Mouse (Mus musculus) cerebellum, adult 11 months (tissue): ENCODE results near the gene 2310039H08Rik.
A peak's percentile ranks its signal among the peaks of the same experiment; 100 is the strongest.

ENCODE experiments used
- DNase-seq: peaks from one replicate; pipeline ENCODE4 v3.0.0; 2022

Gene 2310039H08Rik

GRCm38 (mm10) chr17:46772404-46773277, at the start of gene 2310039H08Rik:
TSS of gene 2310039H08Rik (plus strand) at chr17:46772635.
- peak; percentile 75 for DNase-seq

DNA sequence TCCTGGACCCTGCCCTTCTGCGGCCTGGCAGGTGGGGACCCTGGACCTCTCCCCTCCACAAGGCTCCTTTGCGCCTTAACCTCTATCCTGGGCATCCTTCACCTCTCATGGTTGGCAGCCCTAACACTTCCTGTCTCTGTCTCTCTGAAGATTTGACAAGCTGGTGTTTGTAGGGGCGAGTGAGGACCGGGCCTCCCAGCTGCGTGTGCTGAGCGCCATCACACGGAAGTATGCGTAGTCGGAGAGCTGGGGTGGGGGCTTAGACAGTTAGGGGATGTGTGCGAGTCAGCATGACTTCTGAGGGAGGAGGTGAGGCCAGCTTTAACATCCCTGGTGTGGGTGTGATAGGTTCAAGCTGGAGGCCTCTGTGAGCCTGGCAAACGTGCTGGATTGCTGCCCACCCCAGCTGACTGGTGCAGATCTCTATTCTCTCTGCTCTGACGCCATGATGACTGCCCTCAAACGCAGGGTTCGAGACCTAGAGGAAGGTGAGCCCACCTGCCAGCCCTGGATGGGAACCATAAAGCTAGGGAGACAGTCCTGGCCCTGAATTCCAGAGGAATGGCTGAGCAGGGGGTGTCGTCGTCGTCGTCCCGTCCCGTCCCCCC, 47.9 kb upstream of the 2310039H08Rik start:
- DNase-seq = no peak

- DNase-seq = no peak
Measured at GRCm38 (mm10) chr17:46725273-46725672, 47.2 kb upstream of the 2310039H08Rik start.

GRCm38 (mm10) chr17:46725731-46726645, 46.4 kb upstream of the 2310039H08Rik start:
- peak; percentile 78 for DNase-seq

DNA sequence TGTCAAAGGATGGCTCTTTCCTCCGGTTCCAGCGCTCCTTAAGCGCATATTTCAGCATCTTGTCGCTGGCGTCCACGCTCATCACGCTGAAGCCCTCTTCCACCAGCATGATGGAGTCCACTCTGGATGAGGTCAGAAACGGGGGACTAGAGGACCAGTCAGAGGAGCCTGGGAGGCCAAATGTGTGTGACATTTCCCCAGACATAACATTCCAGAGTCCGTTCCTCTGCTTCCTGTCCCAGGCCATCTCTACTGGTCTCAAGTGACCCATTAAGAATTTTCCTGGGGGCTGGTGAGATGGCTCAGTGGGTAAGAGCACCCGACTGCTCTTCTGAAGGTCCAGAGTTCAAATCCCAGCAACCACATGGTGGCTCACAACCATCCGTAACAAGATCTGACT, 45.2 kb upstream of the 2310039H08Rik start:
- DNase-seq = no peak

- DNase-seq = no peak
Measured at GRCm38 (mm10) chr17:46728021-46728420, 44.4 kb upstream of the 2310039H08Rik start.

DNA sequence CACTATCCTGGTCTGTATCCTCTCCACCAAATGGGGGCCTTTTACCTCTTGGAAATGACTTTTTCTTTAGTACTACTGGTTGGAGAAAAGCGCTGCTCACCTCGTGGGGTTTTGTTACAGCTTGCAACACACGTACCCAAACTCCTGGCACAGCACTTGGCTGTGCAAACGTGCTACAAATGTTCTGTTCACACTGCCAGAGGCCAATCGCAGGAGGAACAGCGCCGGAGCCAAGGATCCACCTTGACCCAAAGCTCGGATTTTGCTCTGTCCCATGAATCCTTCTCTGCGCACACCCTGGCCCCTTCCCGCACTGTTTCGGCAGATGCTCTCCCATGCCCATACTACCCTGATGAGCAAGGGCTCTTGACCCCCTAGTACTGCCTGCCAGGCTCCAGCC, 43.9 kb upstream of the 2310039H08Rik start:
- no peak for DNase-seq

GRCm38 (mm10) chr17:46728904-46729318, 43.5 kb upstream of the 2310039H08Rik start, which contains the start of gene Gnmt:
TSS of gene Gnmt (minus strand) at chr17:46729168.
- DNase-seq = peak; percentile 85

- DNase-seq = no peak
Measured at GRCm38 (mm10) chr17:46734055-46734454, 38.4 kb upstream of the 2310039H08Rik start.

DNA sequence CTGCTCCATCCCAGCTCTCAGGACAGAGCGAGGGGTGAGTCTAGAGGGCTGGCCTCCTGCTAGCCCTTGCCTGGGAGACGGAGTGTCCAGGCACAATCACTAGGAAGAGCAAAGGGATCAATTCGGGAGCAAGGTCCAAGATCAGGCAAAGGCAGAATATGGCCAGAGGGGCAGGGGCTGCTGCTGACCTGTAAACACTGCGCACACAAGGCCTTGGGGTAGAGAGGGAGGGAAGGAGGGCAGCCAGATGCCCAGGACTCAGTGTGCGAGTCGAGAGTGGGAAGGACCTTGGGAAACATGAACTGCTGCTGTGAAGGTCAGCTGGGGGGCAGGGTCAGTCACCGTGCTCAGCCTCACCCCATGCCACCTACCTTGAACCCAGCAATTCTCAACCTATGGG, 37.1 kb upstream of the 2310039H08Rik start:
- no peak for DNase-seq

DNA sequence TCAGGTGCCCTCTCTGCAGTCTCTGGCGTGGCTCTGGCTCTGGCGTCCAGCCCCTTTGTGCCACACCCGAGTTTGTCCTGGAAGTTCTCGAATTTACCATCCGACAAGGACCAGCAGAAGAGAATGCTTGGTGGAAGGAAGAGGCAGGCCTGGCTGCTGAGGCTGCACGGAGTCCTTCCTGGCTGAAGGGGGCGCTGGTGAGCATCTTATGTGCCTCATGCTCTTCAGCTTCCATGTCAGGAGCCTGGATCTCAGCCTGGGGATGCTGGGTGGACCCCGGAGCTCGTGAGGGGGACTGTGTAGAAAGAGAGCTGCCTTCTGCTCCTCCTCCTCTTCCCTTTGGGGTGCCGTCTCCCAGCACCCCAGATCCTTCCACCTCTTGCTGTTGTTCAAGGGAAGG, 36.3 kb upstream of the 2310039H08Rik start:
- no peak for DNase-seq

DNA sequence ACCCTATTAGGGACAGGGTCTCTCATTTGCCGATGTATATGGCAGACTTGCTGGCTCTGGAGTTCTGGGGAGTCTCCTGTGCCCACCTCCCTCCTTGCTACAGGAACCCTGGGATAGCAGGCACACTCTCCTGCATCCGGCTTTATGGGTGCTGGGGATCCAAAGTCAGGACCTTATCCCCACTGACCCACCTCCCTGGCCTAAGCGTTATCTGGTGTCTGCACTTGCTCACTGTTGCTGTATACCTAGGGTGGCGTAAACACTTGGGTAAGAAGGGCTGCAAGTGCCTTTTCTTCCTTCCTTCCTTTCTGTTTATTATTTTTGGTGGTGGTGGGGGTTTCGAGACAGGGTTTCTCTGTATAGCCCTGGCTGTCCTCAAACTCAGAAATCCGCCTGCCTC, 31.1 kb upstream of the 2310039H08Rik start:
- no peak for DNase-seq

- no peak for DNase-seq
Measured at GRCm38 (mm10) chr17:46742986-46743385, 29.4 kb upstream of the 2310039H08Rik start.

- no peak for DNase-seq
Measured at GRCm38 (mm10) chr17:46745506-46745905, 26.9 kb upstream of the 2310039H08Rik start.

- DNase-seq = no peak
Measured at GRCm38 (mm10) chr17:46747234-46747633, 25.2 kb upstream of the 2310039H08Rik start.

GRCm38 (mm10) chr17:46747806-46748205, 24.6 kb upstream of the 2310039H08Rik start:
- DNase-seq = no peak

DNA sequence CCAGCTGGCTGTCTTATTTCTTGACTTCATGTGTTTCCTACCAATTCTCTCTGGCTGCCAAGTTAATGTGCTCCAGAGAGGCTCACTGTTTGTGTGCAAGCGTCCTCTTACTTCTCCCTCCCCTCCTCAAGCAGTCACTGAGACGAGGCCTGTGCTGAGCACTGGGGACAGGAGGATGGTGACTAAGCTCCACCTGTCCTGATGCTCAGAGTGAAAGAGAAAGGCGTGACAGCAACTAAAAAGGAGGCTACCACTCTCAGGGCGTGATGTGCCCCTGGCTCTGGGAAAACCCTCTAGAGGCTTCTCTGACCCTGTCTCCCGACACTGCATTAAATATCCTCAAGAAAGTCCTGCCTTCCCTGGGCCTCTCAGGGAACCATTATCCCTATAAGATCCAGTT, 23.2 kb upstream of the 2310039H08Rik start:
- no peak for DNase-seq

DNA sequence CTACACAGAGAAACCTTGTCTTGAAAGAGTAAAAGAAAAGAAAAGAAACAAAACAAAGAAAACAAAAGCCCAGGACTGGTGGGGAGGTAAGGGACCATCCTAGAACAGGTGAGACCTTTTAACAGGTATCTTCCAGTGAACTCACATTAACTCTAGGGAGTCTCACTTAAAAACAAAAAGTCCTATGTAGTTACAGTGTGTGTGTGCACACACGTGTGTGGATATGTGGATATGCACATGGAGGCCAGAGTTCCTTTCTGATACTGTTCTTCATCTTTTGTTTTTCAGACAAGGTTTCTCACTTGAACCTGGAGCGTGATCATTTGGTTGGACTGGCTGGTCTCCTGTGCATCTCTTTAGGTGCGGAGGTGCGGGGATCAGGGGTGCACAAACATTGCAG, 21.9 kb upstream of the 2310039H08Rik start:
- no peak for DNase-seq

DNA sequence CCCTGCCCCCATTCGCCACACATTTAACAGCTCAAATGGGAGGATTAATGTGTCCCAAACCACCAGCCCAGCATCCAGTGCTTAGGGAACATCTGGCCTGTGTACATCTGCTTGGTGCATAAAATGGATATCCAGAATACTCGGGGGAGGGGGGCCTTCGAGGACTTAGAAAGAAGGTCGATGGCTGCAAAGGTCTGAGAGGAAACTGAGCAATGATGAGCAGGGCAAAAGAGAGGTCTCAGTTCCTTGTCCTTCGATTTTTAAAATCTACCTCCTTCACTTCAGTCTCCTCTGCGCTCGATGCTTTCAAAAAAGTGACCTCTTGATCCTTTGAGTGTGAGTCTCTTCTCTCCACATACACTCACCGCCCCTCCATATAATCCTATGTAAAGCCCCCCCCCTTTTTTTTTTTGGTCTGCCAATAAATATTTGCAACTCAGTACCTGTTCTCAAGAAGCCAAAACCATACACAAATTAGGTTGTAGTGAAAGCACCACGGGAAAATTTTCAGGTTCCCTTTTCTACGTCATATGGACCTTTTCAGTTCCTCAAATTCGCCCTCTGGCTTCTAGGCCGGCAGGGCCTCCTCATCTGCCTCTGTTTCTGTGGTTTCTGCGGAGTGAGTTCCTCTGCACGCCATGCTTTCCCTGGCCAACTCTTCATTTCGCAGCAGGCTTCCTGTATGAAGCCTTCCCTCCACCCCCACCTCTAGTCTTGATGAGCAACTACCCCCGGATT, 21.2 kb upstream of the 2310039H08Rik start:
- no peak for DNase-seq

DNA sequence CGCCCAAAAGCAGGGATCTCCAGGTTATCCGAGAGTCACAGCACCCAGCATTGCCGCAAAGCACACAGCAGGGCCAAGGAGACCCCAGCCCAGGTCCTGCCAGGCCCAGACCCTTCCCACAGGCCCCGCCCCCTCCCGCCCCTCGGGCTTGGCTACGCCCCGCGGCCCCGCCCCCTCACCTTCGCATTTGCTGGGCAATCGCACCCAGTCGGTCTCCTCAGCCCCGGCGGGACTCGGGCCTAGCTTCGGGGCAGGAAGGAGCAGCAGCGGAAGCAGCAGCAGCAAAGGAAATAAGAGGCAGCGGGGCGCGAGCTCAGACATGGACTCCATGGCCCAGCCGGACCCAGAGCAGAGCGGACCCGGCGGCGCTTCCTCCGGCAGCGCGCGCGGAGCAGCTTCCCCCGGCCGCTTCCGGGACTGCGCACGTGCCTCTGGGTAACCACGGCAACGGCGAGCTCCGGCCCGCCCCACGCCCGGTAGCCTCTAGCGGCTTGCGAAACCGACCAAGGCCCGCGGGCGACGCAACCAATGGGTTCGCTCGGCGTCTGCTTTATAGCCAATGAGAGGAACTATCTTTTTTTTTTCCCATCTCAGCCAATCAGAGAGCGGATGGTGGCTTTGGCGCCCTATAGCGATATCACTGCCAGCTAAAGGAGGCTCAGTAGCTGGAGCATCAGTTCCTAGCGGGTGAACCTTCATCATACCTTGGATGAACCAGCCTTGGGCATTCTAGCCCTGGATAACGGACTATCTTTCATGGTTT, 20.5 kb upstream of the 2310039H08Rik start, which contains the start of gene Cnpy3:
Gene Cnpy3 (minus strand): TSS at position 421 of the 763 bp plus-strand sequence.
- peak; percentile 98 for DNase-seq

DNA sequence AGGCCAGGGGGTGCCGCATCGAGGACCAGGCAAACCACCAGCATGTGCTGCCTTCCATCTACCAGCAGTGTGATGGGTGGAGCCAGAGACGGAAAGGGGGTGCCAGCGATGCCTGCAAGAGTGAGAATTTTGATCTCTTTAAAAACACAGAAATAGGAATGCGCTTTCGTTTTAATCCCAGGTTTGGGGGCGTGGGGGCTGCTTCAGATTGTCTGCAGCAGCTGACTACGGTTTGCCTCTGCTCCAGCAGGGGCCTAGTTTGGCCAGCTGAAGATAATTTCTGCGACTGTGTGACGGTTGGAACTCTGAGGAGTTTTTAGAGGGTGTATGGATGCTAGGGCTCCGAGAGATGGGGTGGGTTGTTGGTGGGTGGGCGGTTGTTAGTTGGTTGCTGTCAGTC, 13.7 kb upstream of the 2310039H08Rik start:
- no peak for DNase-seq
